Mouse (Mus musculus): Measurements from ENCODE around the gene Slc25a17. TPM values are rescaled to one million over a fixed set of nuclear protein-coding genes. Genes with fewer than 3 reads are reported as not detected.

Slc25a17 gene
- 117 and 127 TPM in 2 replicates for polyA plus RNA-seq (2014; fragmentation: Nextera tagmentation; extraction: Ambion mirVana)

- H3K27ac ChIP-seq (ENCODE audit: low read depth, low read length) = peak within 1 kb of the TSS; percentile 64; the same call in 1 of the 2 replicates
- no peaks in the 10 kb centered on the region for H3K27me3 ChIP-seq (ENCODE audit: control insufficient read depth, insufficient read depth, low read length)
- H3K4me1 ChIP-seq (ENCODE audit: control insufficient read depth, insufficient read depth, low read length) = peaks cover 13% of the 10 kb centered on the region; the same call in 1 of the 2 replicates
- H3K36me3 ChIP-seq (ENCODE audit: control insufficient read depth, insufficient read depth, low read length) = peaks cover 27% of the 10 kb centered on the region
- H3K9ac ChIP-seq (ENCODE audit: low read depth, low read length) = peak within 1 kb of the TSS; percentile 67
- H3K9me3 ChIP-seq (ENCODE audit: control insufficient read depth, low read length) = no peaks in the 10 kb centered on the region
- peak within 1 kb of the TSS; percentile 67 for H3K4me2 ChIP-seq (replicated peaks; ENCODE audit: low read depth, low read length)
- ATAC-seq (ENCODE audit: low FRiP score, low TSS enrichment) = peak; percentile 98
- under 1% methylated on average over 30 of the region's 30 CpGs for WGBS
- H3K4me3 ChIP-seq (ENCODE audit: low read length) = peak within 1 kb of the TSS; percentile 57
These were observed at the start of gene Slc25a17 for GRCm38 (mm10) chr15:81360345-81361021. TSS of gene Slc25a17 (minus strand) at chr15:81360812.

GRCm38 (mm10) chr15:81408199-81408598 lies 47.6 kb upstream of the Slc25a17 start, which contains the start of gene Dnajb7:
TSS of gene Dnajb7 (minus strand) at chr15:81408299.
- Histone ChIP-seq H3K9ac (ENCODE audit: low read depth, low read length) (no peak within 1 kb of the TSS), H3K4me2 (replicated peaks; ENCODE audit: low read depth, low read length) (no peak within 1 kb of the TSS), H3K36me3 (ENCODE audit: control insufficient read depth, insufficient read depth, low read length) (no peaks in the 10 kb centered on the region), H3K4me3 (ENCODE audit: low read length) (no peak within 1 kb of the TSS), H3K9me3 (ENCODE audit: control insufficient read depth, low read length) (no peaks in the 10 kb centered on the region), H3K27me3 (ENCODE audit: control insufficient read depth, insufficient read depth, low read length) (no peaks in the 10 kb centered on the region), H3K4me1 (ENCODE audit: control insufficient read depth, insufficient read depth, low read length) (no peaks in the 10 kb centered on the region), H3K27ac (ENCODE audit: low read depth, low read length) (no peak within 1 kb of the TSS)
- WGBS = 100% methylated on average over 1 of the region's 1 CpGs
- ATAC-seq (ENCODE audit: low FRiP score, low TSS enrichment) = no peak

- peaks cover 9% of the 10 kb centered on the region for H3K4me1 ChIP-seq (ENCODE audit: control insufficient read depth, insufficient read depth, low read length)
- WGBS = 93% methylated on average over 3 of the region's 3 CpGs
- H3K27ac ChIP-seq (ENCODE audit: low read depth, low read length) = no peak overlapping the region
- no peak for ATAC-seq (ENCODE audit: low FRiP score, low TSS enrichment)
- no peak overlapping the region for H3K4me3 ChIP-seq (ENCODE audit: low read length)
- no peak overlapping the region for H3K9ac ChIP-seq (ENCODE audit: low read depth, low read length)
- no peaks in the 10 kb centered on the region; the same call in 1 of the 2 replicates for H3K36me3 ChIP-seq (ENCODE audit: control insufficient read depth, insufficient read depth, low read length)
- H3K27me3 ChIP-seq (ENCODE audit: control insufficient read depth, insufficient read depth, low read length) = no peaks in the 10 kb centered on the region
- H3K4me2 ChIP-seq (replicated peaks; ENCODE audit: low read depth, low read length) = no peak overlapping the region
- no peaks in the 10 kb centered on the region for H3K9me3 ChIP-seq (ENCODE audit: control insufficient read depth, low read length)
These were observed 44.4 kb upstream of the Slc25a17 start for GRCm38 (mm10) chr15:81405008-81405407.

GRCm38 (mm10) chr15:81399638-81400315 lies 39.2 kb upstream of the Slc25a17 start, which contains the start of the genes St13 and Xpnpep3:
TSS of gene St13 (minus strand) at chr15:81400077.
TSS of gene Xpnpep3 (plus strand) at chr15:81400138.
- peak within 1 kb of the TSS; percentile 73 for H3K4me2 ChIP-seq (replicated peaks; ENCODE audit: low read depth, low read length)
- H3K4me3 ChIP-seq (ENCODE audit: low read length) = peak within 1 kb of the TSS; percentile 73
- no peaks in the 10 kb centered on the region for H3K9me3 ChIP-seq (ENCODE audit: control insufficient read depth, low read length)
- peak; percentile 99 for ATAC-seq (ENCODE audit: low FRiP score, low TSS enrichment)
- H3K27ac ChIP-seq (ENCODE audit: low read depth, low read length) = peak within 1 kb of the TSS; percentile 92
- peak within 1 kb of the TSS; percentile 89 for H3K9ac ChIP-seq (ENCODE audit: low read depth, low read length)
- H3K4me1 ChIP-seq (ENCODE audit: control insufficient read depth, insufficient read depth, low read length) = peaks cover 14% of the 10 kb centered on the region
- under 1% methylated on average over 49 of the region's 50 CpGs for WGBS
- no peaks in the 10 kb centered on the region for H3K27me3 ChIP-seq (ENCODE audit: control insufficient read depth, insufficient read depth, low read length)
- no peaks in the 10 kb centered on the region; the same call in 1 of the 2 replicates for H3K36me3 ChIP-seq (ENCODE audit: control insufficient read depth, insufficient read depth, low read length)

- Histone ChIP-seq H3K4me1 (ENCODE audit: control insufficient read depth, insufficient read depth, low read length) (peaks cover 14% of the 10 kb centered on the region), H3K9ac (ENCODE audit: low read depth, low read length) (peak overlapping the region; percentile 89), H3K27ac (ENCODE audit: low read depth, low read length) (peak overlapping the region; percentile 92), H3K36me3 (ENCODE audit: control insufficient read depth, insufficient read depth, low read length) (no peaks in the 10 kb centered on the region; the same call in 1 of the 2 replicates), H3K9me3 (ENCODE audit: control insufficient read depth, low read length) (no peaks in the 10 kb centered on the region), H3K4me2 (replicated peaks; ENCODE audit: low read depth, low read length) (peak overlapping the region; percentile 73), H3K27me3 (ENCODE audit: control insufficient read depth, insufficient read depth, low read length) (no peaks in the 10 kb centered on the region), H3K4me3 (ENCODE audit: low read length) (peak overlapping the region; percentile 73)
- under 1% methylated on average over 21 of the region's 21 CpGs for WGBS
- no peak; the same call in 1 of the 2 replicates for ATAC-seq (ENCODE audit: low FRiP score, low TSS enrichment)
These were observed 38.7 kb upstream of the Slc25a17 start for GRCm38 (mm10) chr15:81399297-81399637.

- Histone ChIP-seq H3K9ac (ENCODE audit: low read depth, low read length) (peak overlapping the region; percentile 89), H3K27me3 (ENCODE audit: control insufficient read depth, insufficient read depth, low read length) (no peaks in the 10 kb centered on the region)
- no peak for ATAC-seq (ENCODE audit: low FRiP score, low TSS enrichment)
These were observed 37.6 kb upstream of the Slc25a17 start for GRCm38 (mm10) chr15:81398189-81398588.

GRCm38 (mm10) chr15:81394211-81394915 lies 33.8 kb upstream of the Slc25a17 start:
- Histone ChIP-seq H3K27me3 (ENCODE audit: control insufficient read depth, insufficient read depth, low read length) (no peaks in the 10 kb centered on the region), H3K9ac (ENCODE audit: low read depth, low read length) (no peak overlapping the region), H3K9me3 (ENCODE audit: control insufficient read depth, low read length) (no peaks in the 10 kb centered on the region), H3K4me3 (ENCODE audit: low read length) (no peak overlapping the region), H3K36me3 (ENCODE audit: control insufficient read depth, insufficient read depth, low read length) (peaks cover 29% of the 10 kb centered on the region), H3K27ac (ENCODE audit: low read depth, low read length) (no peak overlapping the region), H3K4me1 (ENCODE audit: control insufficient read depth, insufficient read depth, low read length) (peaks cover 6% of the 10 kb centered on the region; the same call in 1 of the 2 replicates), H3K4me2 (replicated peaks; ENCODE audit: low read depth, low read length) (no peak overlapping the region)
- no peak for ATAC-seq (ENCODE audit: low FRiP score, low TSS enrichment)
- 86% methylated on average over 8 of the region's 8 CpGs for WGBS

More at GRCm38 (mm10) chr15:81398189-81398588, 37.6 kb upstream of the Slc25a17 start:
- Histone ChIP-seq H3K4me2 (replicated peaks; ENCODE audit: low read depth, low read length) (peak overlapping the region; percentile 73), H3K4me1 (ENCODE audit: control insufficient read depth, insufficient read depth, low read length) (peaks cover 14% of the 10 kb centered on the region), H3K4me3 (ENCODE audit: low read length) (peak overlapping the region; percentile 73), H3K36me3 (ENCODE audit: control insufficient read depth, insufficient read depth, low read length) (no peaks in the 10 kb centered on the region; the same call in 1 of the 2 replicates), H3K27ac (ENCODE audit: low read depth, low read length) (no peak overlapping the region), H3K9me3 (ENCODE audit: control insufficient read depth, low read length) (no peaks in the 10 kb centered on the region)

- Histone ChIP-seq H3K4me2 (replicated peaks; ENCODE audit: low read depth, low read length) (no peak overlapping the region), H3K9ac (ENCODE audit: low read depth, low read length) (no peak overlapping the region), H3K4me1 (ENCODE audit: control insufficient read depth, insufficient read depth, low read length) (peaks cover 3% of the 10 kb centered on the region; the same call in 1 of the 2 replicates), H3K36me3 (ENCODE audit: control insufficient read depth, insufficient read depth, low read length) (peaks cover 42% of the 10 kb centered on the region), H3K9me3 (ENCODE audit: control insufficient read depth, low read length) (no peaks in the 10 kb centered on the region), H3K27me3 (ENCODE audit: control insufficient read depth, insufficient read depth, low read length) (no peaks in the 10 kb centered on the region), H3K4me3 (ENCODE audit: low read length) (no peak overlapping the region), H3K27ac (ENCODE audit: low read depth, low read length) (no peak overlapping the region)
- no peak for ATAC-seq (ENCODE audit: low FRiP score, low TSS enrichment)
These were observed 32.4 kb upstream of the Slc25a17 start for GRCm38 (mm10) chr15:81392997-81393396.
